Mouse (Mus musculus): Measurements from ENCODE around the gene Grb7. TPM values are rescaled to one million over a fixed set of nuclear protein-coding genes. Genes with fewer than 3 reads are reported as not detected.

Grb7 gene
- total and polyA plus RNA-seq, 3 experiments, result 4.5 to 11.5 (median 8.0) TPM

GRCm38 (mm10) chr11:98426592-98426991 is 19.6 kb upstream of the Grb7 start:
- peaks cover 85% of the 10 kb centered on the region for H3K27me3 ChIP-seq (replicated peaks)
- in situ Hi-C loops (cut with MboI; ENCODE audit: low pct_ligation_motif_present, low pct_unique_long_range_greater_than_20kb, low sequenced_read_pairs), result no loop called here
- no peak overlapping the region for H3K4me3 ChIP-seq (replicated peaks in 1 of 3; ENCODE audit: low read depth in 2 of 3, low read length in 2 of 3, poor library complexity in 1 of 3)

GRCm38 (mm10) chr11:98428436-98428835 is 17.8 kb upstream of the Grb7 start:
- Histone ChIP-seq H3K36me3 (replicated peaks in 1 of 2; ENCODE audit: control insufficient read depth in 1 of 2, insufficient read depth in 1 of 2, low read length in 1 of 2) (no peaks in the 10 kb centered on the region), H3K4me3 (replicated peaks in 1 of 3; ENCODE audit: low read depth in 2 of 3, low read length in 2 of 3, poor library complexity in 1 of 3) (no peak overlapping the region), H3K79me2 (replicated peaks; ENCODE audit: control insufficient read depth, extremely low read depth, insufficient read depth, poor library complexity, severe bottlenecking) (no peaks in the 10 kb centered on the region), H3K27ac (ENCODE audit: insufficient read depth, low read depth) (no peak overlapping the region), H3K9me3 (replicated peaks; ENCODE audit: low read length) (no peaks in the 10 kb centered on the region), H3K27me3 (replicated peaks) (peaks cover 74% of the 10 kb centered on the region), H3K9ac (ENCODE audit: insufficient read depth, low read depth) (no peak overlapping the region), H3K4me1 (ENCODE audit: control insufficient read depth in 1 of 2, insufficient read depth in 2 of 2) (no peaks in the 10 kb centered on the region), H3K4me2 (ENCODE audit: insufficient read depth, low read depth, poor library complexity, severe bottlenecking) (no peak overlapping the region)
- dilution Hi-C loops (cut with MboI; ENCODE audit: extremely low pct_ligation_motif_present, extremely low pct_unique_long_range_greater_than_20kb, low sequenced_read_pairs), result no loop called here
- DNase-seq (ENCODE audit: extremely low read depth), result no peak
- TF ChIP-seq UBTF (IDR thresholded peaks at IDR 0.05; ENCODE audit: low read depth, low read length), result no peak
- no peak for TF ChIP-seq TCF12 (IDR thresholded peaks at IDR 0.05; ENCODE audit: low read depth, low read length)
- TF ChIP-seq IRF4 (IDR thresholded peaks at IDR 0.05; ENCODE audit: low read depth, low read length), result no peak
- TF ChIP-seq ZNF384 (IDR thresholded peaks at IDR 0.05; ENCODE audit: low read depth, low read length), result no peak
- no peak for TF ChIP-seq ZKSCAN1 (IDR thresholded peaks at IDR 0.05; ENCODE audit: borderline replicate concordance, low read depth, low read length)
- no peak for TF ChIP-seq POLR2A (IDR thresholded peaks at IDR 0.05; ENCODE audit: low read depth, low read length)
- no peak for TF ChIP-seq MAZ (IDR thresholded peaks at IDR 0.05; ENCODE audit: low read depth, low read length)
- TF ChIP-seq CTCF (conservative IDR thresholded peaks at IDR 0.05 in 1 of 2, IDR thresholded peaks at IDR 0.05 in 1 of 2; ENCODE audit: low read depth in 2 of 2, low read length in 2 of 2), result no peak
- no peak for TF ChIP-seq HCFC1 (IDR thresholded peaks at IDR 0.05; ENCODE audit: low read depth, low read length)
- TF ChIP-seq MAFK (IDR thresholded peaks at IDR 0.05; ENCODE audit: insufficient replicate concordance, low read length), result no peak
- TF ChIP-seq USF2 (conservative IDR thresholded peaks at IDR 0.05; ENCODE audit: low read depth, low read length), result no peak
- no peak for TF ChIP-seq ZMIZ1 (IDR thresholded peaks at IDR 0.05; ENCODE audit: low read depth, low read length)
- no peak for TF ChIP-seq RCOR1 (conservative IDR thresholded peaks at IDR 0.05; ENCODE audit: low read depth, low read length)
- TF ChIP-seq MYC (IDR thresholded peaks at IDR 0.05; ENCODE audit: low read depth, low read length), result no peak
- no peak for TF ChIP-seq JUND (conservative IDR thresholded peaks at IDR 0.05; ENCODE audit: low read depth, low read length)
- TF ChIP-seq BHLHE40 (IDR thresholded peaks at IDR 0.05; ENCODE audit: low read depth, low read length), result no peak
- TF ChIP-seq JUN (IDR thresholded peaks at IDR 0.05; ENCODE audit: insufficient read depth, low read depth, low read length), result no peak
- no peak for TF ChIP-seq EP300 (IDR thresholded peaks at IDR 0.05; ENCODE audit: low read length)
- in situ Hi-C loops (cut with MboI; ENCODE audit: low pct_ligation_motif_present, low pct_unique_long_range_greater_than_20kb, low sequenced_read_pairs), result no loop called here

More at GRCm38 (mm10) chr11:98426592-98426991, 19.6 kb upstream of the Grb7 start:
- Histone ChIP-seq H3K9ac (ENCODE audit: insufficient read depth, low read depth) (no peak overlapping the region), H3K36me3 (replicated peaks in 1 of 2; ENCODE audit: control insufficient read depth in 1 of 2, insufficient read depth in 1 of 2, low read length in 1 of 2) (no peaks in the 10 kb centered on the region), H3K79me2 (replicated peaks; ENCODE audit: control insufficient read depth, extremely low read depth, insufficient read depth, poor library complexity, severe bottlenecking) (no peaks in the 10 kb centered on the region), H3K27ac (ENCODE audit: insufficient read depth, low read depth) (no peak overlapping the region), H3K4me2 (ENCODE audit: insufficient read depth, low read depth, poor library complexity, severe bottlenecking) (no peak overlapping the region), H3K9me3 (replicated peaks; ENCODE audit: low read length) (no peaks in the 10 kb centered on the region), H3K4me1 (ENCODE audit: control insufficient read depth in 1 of 2, insufficient read depth in 2 of 2) (no peaks in the 10 kb centered on the region)
- no peak for TF ChIP-seq E2F4 (IDR thresholded peaks at IDR 0.05; ENCODE audit: insufficient replicate concordance, low read depth, low read length)
- no peak for TF ChIP-seq USF1 (IDR thresholded peaks at IDR 0.05; ENCODE audit: low read depth, low read length)
- TF ChIP-seq POLR2AphosphoS2 (IDR thresholded peaks at IDR 0.05; ENCODE audit: low read depth, low read length), result no peak
- TF ChIP-seq GABPA (IDR thresholded peaks at IDR 0.05; ENCODE audit: insufficient replicate concordance, low read depth, low read length), result no peak
- no peak for TF ChIP-seq EP300 (IDR thresholded peaks at IDR 0.05; ENCODE audit: low read length)
- no peak for TF ChIP-seq RAD21 (IDR thresholded peaks at IDR 0.05; ENCODE audit: low read depth, low read length)
- TF ChIP-seq MEF2A (IDR thresholded peaks at IDR 0.05; ENCODE audit: borderline replicate concordance, low read depth, low read length), result no peak
- no peak for TF ChIP-seq KAT2A (IDR thresholded peaks at IDR 0.05; ENCODE audit: insufficient replicate concordance, low read length)
- TF ChIP-seq ETS1 (conservative IDR thresholded peaks at IDR 0.05; ENCODE audit: low read depth, low read length), result no peak
- no peak for TF ChIP-seq UBTF (IDR thresholded peaks at IDR 0.05; ENCODE audit: low read depth, low read length)
- TF ChIP-seq MAFK (IDR thresholded peaks at IDR 0.05; ENCODE audit: insufficient replicate concordance, low read length), result no peak
- TF ChIP-seq TBP (conservative IDR thresholded peaks at IDR 0.05; ENCODE audit: low read depth, low read length), result no peak
- TF ChIP-seq SIN3A (IDR thresholded peaks at IDR 0.05; ENCODE audit: low read length), result no peak
- no peak for TF ChIP-seq JUND (conservative IDR thresholded peaks at IDR 0.05; ENCODE audit: low read depth, low read length)
- TF ChIP-seq BHLHE40 (IDR thresholded peaks at IDR 0.05; ENCODE audit: low read depth, low read length), result no peak
- TF ChIP-seq MYC (IDR thresholded peaks at IDR 0.05; ENCODE audit: low read depth, low read length), result no peak
- TF ChIP-seq NELFE (IDR thresholded peaks at IDR 0.05; ENCODE audit: low read depth, low read length), result no peak
- TF ChIP-seq MAX (IDR thresholded peaks at IDR 0.05; ENCODE audit: low read length), result no peak
- TF ChIP-seq IRF4 (IDR thresholded peaks at IDR 0.05; ENCODE audit: low read depth, low read length), result no peak
- TF ChIP-seq SMC3 (IDR thresholded peaks at IDR 0.05; ENCODE audit: low read depth, low read length), result no peak
- no peak for DNase-seq (ENCODE audit: extremely low read depth)
- dilution Hi-C loops (cut with MboI; ENCODE audit: extremely low pct_ligation_motif_present, extremely low pct_unique_long_range_greater_than_20kb, low sequenced_read_pairs), result no loop called here
